Mouse (Mus musculus) Patski (cell line): Measurements from ENCODE around the gene Pla2g4b. TPM values are rescaled to one million over a fixed set of nuclear protein-coding genes. Genes with fewer than 3 reads are reported as not detected.

Experiments
- ATAC-seq: fragments of 100-300 bp; one replicate; pipeline ENCODE4 v1.8.0; 2021
- CTCF ChIA-PET: fragments of 350-600 bp; sonication (Branson Sonifier 250); formaldehyde crosslinking; loops from one replicate; lab custom pipeline; 2022; ENCODE audit warnings: inconsistent platforms; lab: Charles Lee
- POLR2A ChIA-PET: fragments of 350-600 bp; sonication (Branson Sonifier 250); formaldehyde crosslinking; loops from one replicate; lab custom pipeline; 2022; ENCODE audit warnings: antibody characterized with exemption, inconsistent platforms; lab: Charles Lee
- DNase-seq: peaks from one replicate; pipeline ENCODE4 v3.0.0-alpha.2; 2011; ENCODE audit warnings: low read depth, low spot score
- H3K27me3 ChIP-seq: fragments of 371-371 bp; one replicate; pipeline ENCODE4 v1.5.1; 2021
- CTCF ChIP-seq: fragments of 100-300 bp; IDR thresholded peaks from one replicate; pipeline ENCODE4 v1.5.1; 2021
- in situ Hi-C: fragments of 300-500 bp; cut with MboI; formaldehyde crosslinking; loops from 3 replicates; pipeline ENCODE4 v1.11.1; 2018; ENCODE audit warnings: low pct_unique_long_range_greater_than_20kb, mixed read lengths
- polyA plus RNA-seq: library from polyadenylated mRNA; unstranded; gene quantifications from one replicate; pipeline ENCODE4 v1.2.3, GENCODE M21; 2021

Gene Pla2g4b
- 5.6 TPM for polyA plus RNA-seq

GRCm38 (mm10) chr2:120032726-120033467 is at the start of gene Pla2g4b:
TSS of gene Pla2g4b (plus strand) at chr2:120033417.
- no peak for TF ChIP-seq CTCF
- no peak for DNase-seq
- in situ Hi-C loops, result no loop called here
- ATAC-seq, result no peak
- POLR2A ChIA-PET, result no interaction called here
- H3K27me3 ChIP-seq, result no peaks in the 10 kb centered on the region
- CTCF ChIA-PET, result no interaction called here

GRCm38 (mm10) chr2:119985871-119986270 is 47.3 kb upstream of the Pla2g4b start:
- no peaks in the 10 kb centered on the region for H3K27me3 ChIP-seq
- no peak for TF ChIP-seq CTCF
- in situ Hi-C loops, result no loop called here
- ATAC-seq (no peak), DNase-seq (no peak)
- ChIA-PET POLR2A (interaction anchor here (0.8 kb wide), 1 partner anchor 1212 kb away, joined by 3 read pairs; no protein-coding TSS in a partner anchor), CTCF (interaction anchor here (1.2 to 1.3 kb wide), 2 partner anchors 9 to 11 kb away, joined by 3 to 4 read pairs; no protein-coding TSS in a partner anchor)

GRCm38 (mm10) chr2:119986369-119986768 is 46.8 kb upstream of the Pla2g4b start:
- in situ Hi-C loops, result no loop called here

GRCm38 (mm10) chr2:119987441-119987840 is 45.8 kb upstream of the Pla2g4b start:
- TF ChIP-seq CTCF, result no peak
- in situ Hi-C loops, result no loop called here
- DNase-seq, result no peak
- CTCF ChIA-PET, result no interaction called here
- no peak for ATAC-seq
- H3K27me3 ChIP-seq, result no peaks in the 10 kb centered on the region
- POLR2A ChIA-PET, result no interaction called here

More at GRCm38 (mm10) chr2:119986369-119986768, 46.8 kb upstream of the Pla2g4b start:
- no peak for DNase-seq
- no peaks in the 10 kb centered on the region for H3K27me3 ChIP-seq
- ChIA-PET CTCF (interaction anchor here (1.2 to 1.3 kb wide), 2 partner anchors 10 kb away, joined by 3 to 4 read pairs; no protein-coding TSS in a partner anchor), POLR2A (no interaction called here)
- ATAC-seq, result no peak
- TF ChIP-seq CTCF, result no peak

GRCm38 (mm10) chr2:119988952-119989351 is 44.3 kb upstream of the Pla2g4b start:
- CTCF ChIA-PET, result interaction anchor here (0.8 to 1.1 kb wide), 2 partner anchors 18 to 23 kb away, joined by 3 to 4 read pairs; no protein-coding TSS in a partner anchor
- ATAC-seq, result no peak
- DNase-seq, result no peak
- no peak for TF ChIP-seq CTCF
- no peaks in the 10 kb centered on the region for H3K27me3 ChIP-seq
- POLR2A ChIA-PET, result no interaction called here
- in situ Hi-C loops, result no loop called here

- DNase-seq (no peak), ATAC-seq (no peak)
- H3K27me3 ChIP-seq, result no peaks in the 10 kb centered on the region
- ChIA-PET CTCF (no interaction called here), POLR2A (no interaction called here)
- in situ Hi-C loops, result no loop called here
- no peak for TF ChIP-seq CTCF
Measured at GRCm38 (mm10) chr2:119990881-119991280, 42.3 kb upstream of the Pla2g4b start.

GRCm38 (mm10) chr2:119992349-119992748 is 40.9 kb upstream of the Pla2g4b start:
- ATAC-seq (no peak), DNase-seq (no peak)
- ChIA-PET CTCF (no interaction called here), POLR2A (no interaction called here)
- in situ Hi-C loops, result no loop called here
- no peaks in the 10 kb centered on the region for H3K27me3 ChIP-seq
- no peak for TF ChIP-seq CTCF

GRCm38 (mm10) chr2:119993515-119993914 is 39.7 kb upstream of the Pla2g4b start:
- DNase-seq (no peak), ATAC-seq (no peak)
- ChIA-PET POLR2A (interaction anchor here (1.1 kb wide), 1 partner anchor 12 kb away, joined by 4 read pairs; no protein-coding TSS in a partner anchor), CTCF (no interaction called here)
- H3K27me3 ChIP-seq, result no peaks in the 10 kb centered on the region
- no peak for TF ChIP-seq CTCF
- in situ Hi-C loops, result no loop called here

GRCm38 (mm10) chr2:119994839-119995238 is 38.4 kb upstream of the Pla2g4b start:
- H3K27me3 ChIP-seq, result no peaks in the 10 kb centered on the region
- DNase-seq (no peak), ATAC-seq (no peak)
- in situ Hi-C loops, result no loop called here
- ChIA-PET POLR2A (no interaction called here), CTCF (interaction anchor here (1.2 kb wide), 1 partner anchor 16 kb away, joined by 3 read pairs; no protein-coding TSS in a partner anchor)
- TF ChIP-seq CTCF, result no peak

GRCm38 (mm10) chr2:119995391-119996281 is 37.6 kb upstream of the Pla2g4b start:
- in situ Hi-C loops, result no loop called here
- DNase-seq (no peak), ATAC-seq (no peak)
- POLR2A ChIA-PET, result no interaction called here
- TF ChIP-seq CTCF, result no peak
- H3K27me3 ChIP-seq, result no peaks in the 10 kb centered on the region
- CTCF ChIA-PET, result interaction anchor here (0.6 to 1.6 kb wide), 3 partner anchors 9 to 15 kb away, joined by 3 read pairs; no protein-coding TSS in a partner anchor
